8 mouse cellular contexts compared by ENCODE assay signal in the genomic region with DNA sequence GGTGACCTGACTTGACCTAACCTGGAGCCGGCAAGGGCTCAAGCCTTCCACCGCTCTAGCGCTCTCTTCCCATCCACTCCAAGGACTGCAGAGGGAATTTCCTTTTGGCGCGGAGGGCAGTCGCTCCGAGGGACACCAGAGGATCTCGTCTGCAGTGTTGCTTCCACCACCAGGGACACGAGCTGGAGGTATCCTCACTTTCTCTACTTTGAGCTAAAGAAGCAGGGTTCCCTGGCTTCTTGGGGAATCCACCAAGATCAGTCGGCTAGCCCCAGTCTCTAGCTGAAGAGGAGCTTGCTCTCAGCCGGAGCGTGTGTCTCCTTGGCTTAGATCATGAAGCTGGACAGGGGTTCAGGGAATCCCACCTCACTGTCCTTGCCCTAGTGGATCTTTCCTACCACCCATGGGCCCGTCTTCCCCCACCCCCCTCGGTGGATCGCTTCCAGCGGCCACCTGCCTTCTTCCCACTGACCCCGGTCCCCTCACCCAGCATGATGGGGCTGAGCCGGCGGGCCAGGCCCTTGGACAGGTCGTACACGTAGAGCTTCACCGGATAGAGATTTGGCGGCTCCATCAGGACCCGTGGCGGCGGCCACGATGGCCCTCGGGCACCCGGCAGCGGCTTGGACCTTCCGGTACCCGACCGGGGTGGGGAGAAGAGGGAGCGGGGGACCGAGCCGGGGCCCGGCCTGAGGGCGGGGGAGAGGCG. TPM values are rescaled to one million over a fixed set of nuclear protein-coding genes. Genes with fewer than 3 reads are reported as not detected.
A peak's percentile ranks its signal among the peaks of the same experiment; 100 is the strongest.
DNase-seq lines count a peak whose midpoint lies in the region; ATAC-seq and TF ChIP-seq lines count a peak whose summit lies in the region.

No protein-coding gene starts in this region.

- peak overlapping the region; percentile 93 for H3K9ac ChIP-seq in liver, embryonic 11.5 days (ENCODE audit: low read depth, low read length)

- TF ChIP-seq POLR2A in thymus, adult 2 months (IDR thresholded peaks at IDR 0.05; ENCODE audit: control insufficient read depth, extremely low read depth, insufficient read depth, low read length, poor library complexity) = no peak
- TF ChIP-seq POLR2A in myocyte (IDR thresholded peaks at IDR 0.05; ENCODE audit: insufficient read length, low read depth) = no peak

- WGBS in thymus, adult 2 months = under 1% methylated on average over 39 of the region's 39 CpGs
- under 1% methylated on average over 39 of the region's 39 CpGs for WGBS in liver, embryonic 11.5 days

- H3K4me1 ChIP-seq in thymus, adult 2 months (replicated peaks; ENCODE audit: control insufficient read depth, insufficient read depth, low read length) = peaks cover 17% of the 10 kb centered on the region
- H3K4me1 ChIP-seq in liver, embryonic 11.5 days (replicated peaks; ENCODE audit: control insufficient read depth, insufficient read depth, low read length) = peaks cover 19% of the 10 kb centered on the region

- ATAC-seq in liver, embryonic 11.5 days (replicated peaks; ENCODE audit: low FRiP score) = no peak; the same call in none of the 2 replicates

- peak overlapping the region; percentile 90 for H3K4me2 ChIP-seq in liver, embryonic 11.5 days
- peak overlapping the region; percentile 85 for H3K4me2 ChIP-seq in myocyte (ENCODE audit: low read depth)

- H3K27ac ChIP-seq in thymus, adult 2 months (ENCODE audit: control insufficient read depth, insufficient read depth, low read length) = peak overlapping the region; percentile 42
- H3K27ac ChIP-seq in gastrocnemius, adult 2 months = peak overlapping the region; percentile 93
- peak overlapping the region; percentile 74 for H3K27ac ChIP-seq in liver, embryonic 11.5 days (ENCODE audit: low read depth, low read length)

- no peaks in the 10 kb centered on the region for H3K9me3 ChIP-seq in liver, embryonic 11.5 days (ENCODE audit: control insufficient read depth, low read length)

- H3ac ChIP-seq in myocyte (ENCODE audit: control insufficient read depth, insufficient read length) = peak overlapping the region; percentile 58

- no peaks in the 10 kb centered on the region for H3K27me3 ChIP-seq in thymus, adult 2 months (ENCODE audit: control insufficient read depth, insufficient read depth, low read length)
- H3K27me3 ChIP-seq in liver, embryonic 11.5 days (replicated peaks; ENCODE audit: control insufficient read depth, insufficient read depth, low read length) = no peaks in the 10 kb centered on the region
- H3K27me3 ChIP-seq in myocyte (ENCODE audit: control insufficient read depth, insufficient read depth, insufficient read length) = no peaks in the 10 kb centered on the region

- H3K36me3 ChIP-seq in thymus, adult 2 months (ENCODE audit: control insufficient read depth, insufficient read depth, low read length) = peaks cover 18% of the 10 kb centered on the region
- peaks cover 10% of the 10 kb centered on the region for H3K36me3 ChIP-seq in liver, embryonic 11.5 days (ENCODE audit: control insufficient read depth, insufficient read depth, low read length)
- H3K36me3 ChIP-seq in myocyte (ENCODE audit: control insufficient read depth, insufficient read depth) = peaks cover 4% of the 10 kb centered on the region

- peak overlapping the region; percentile 79 for H3K4me3 ChIP-seq in thymus, adult 2 months (ENCODE audit: control insufficient read depth, insufficient read depth, low read length)
- peak overlapping the region; percentile 77 for H3K4me3 ChIP-seq in gastrocnemius, adult 2 months
- peak overlapping the region; percentile 96 for H3K4me3 ChIP-seq in liver, embryonic 11.5 days (ENCODE audit: low read depth, low read length)
- H3K4me3 ChIP-seq in myocyte = peak overlapping the region; percentile 80

- intact Hi-C loops in gastrocnemius, adult 2 months (cut with DNase I) = no loop called here

- DNase-seq in thymus, adult 2 months = peak; percentile 37
- no peak for DNase-seq in thymus, postnatal 25 days
- DNase-seq in cerebellum, adult 9-10 months = peak; percentile 62
- peak; percentile 46 for DNase-seq in gastrocnemius, adult 2 months
- peak; percentile 46 for DNase-seq in kidney, adult 18-20 months
- DNase-seq in liver, embryonic 11.5 days (ENCODE audit: low spot score) = peak; percentile 40
- DNase-seq in testis, postnatal 10 days (ENCODE audit: low spot score) = peak; percentile 55

- H3K79me2 ChIP-seq in myocyte (ENCODE audit: control insufficient read depth, insufficient read depth) = peaks cover 28% of the 10 kb centered on the region

- TF ChIP-seq CTCF in thymus, adult 2 months (IDR thresholded peaks at IDR 0.05; ENCODE audit: borderline replicate concordance, control insufficient read depth, extremely low read depth, insufficient read depth, low read length, poor library complexity) = no peak
- TF ChIP-seq CTCF in gastrocnemius, adult 2 months (IDR thresholded peaks at IDR 0.05) = no peak

TF ChIP-seq in myocyte, 11 proteins besides CTCF, POLR2A, EP300 and RAD21:
- TF ChIP-seq SRF (IDR thresholded peaks at IDR 0.05; ENCODE audit: control insufficient read depth, insufficient read length, low read depth) (peak; percentile 52), MYOG (IDR thresholded peaks at IDR 0.05; ENCODE audit: control insufficient read depth in 1 of 3, insufficient read depth in 1 of 3, insufficient read length in 2 of 3, low read depth in 2 of 3) (no peak)

RNA-seq across cellular contexts. Expression of a gene that starts 18.1 kb away (rescaled TPM):
- polyA plus RNA-seq in thymus, adult 2 months (2012; rRNA removed) = 199 and 252 TPM in 2 replicates
- total RNA-seq in gastrocnemius, adult 2 months (2021) = 10 to 100 TPM; 14.5 to 20.8 TPM
- 27.4 and 30.3 TPM in 2 replicates for polyA plus RNA-seq in liver, embryonic 11.5 days (2014; fragmentation: Nextera tagmentation; extraction: Ambion mirVana)
- 47.6 TPM for polyA plus RNA-seq in myocyte (2012; fragmentation: generic; extraction: Trizol)

RNA-seq across cellular contexts. Expression of a gene that starts 27.9 kb away (rescaled TPM):
- polyA plus RNA-seq in thymus, adult 2 months (2012; rRNA removed) = 183 and 225 TPM in 2 replicates
- 10 to 100 TPM; 23.9 to 25.4 TPM for total RNA-seq in gastrocnemius, adult 2 months (2021)
- 133 and 151 TPM in 2 replicates for polyA plus RNA-seq in liver, embryonic 11.5 days (2014; fragmentation: Nextera tagmentation; extraction: Ambion mirVana)
- 46.3 TPM for polyA plus RNA-seq in myocyte (2012; fragmentation: generic; extraction: Trizol)

RNA-seq across cellular contexts. Expression of a gene that starts 31.9 kb away (rescaled TPM):
- polyA plus RNA-seq in thymus, adult 2 months (2012; rRNA removed) = 122 and 134 TPM in 2 replicates
- 10 to 100 TPM; 44.4 to 61.4 TPM for total RNA-seq in gastrocnemius, adult 2 months (2021)
- 393 and 418 TPM in 2 replicates for polyA plus RNA-seq in liver, embryonic 11.5 days (2014; fragmentation: Nextera tagmentation; extraction: Ambion mirVana)
- 129 TPM for polyA plus RNA-seq in myocyte (2012; fragmentation: generic; extraction: Trizol)

RNA-seq across cellular contexts. Expression of a gene that starts 35.2 kb away (rescaled TPM):
- not detected in 2 replicates for polyA plus RNA-seq in thymus, adult 2 months (2012; rRNA removed)
- not detected for total RNA-seq in gastrocnemius, adult 2 months (2021)
- not detected in 2 replicates for polyA plus RNA-seq in liver, embryonic 11.5 days (2014; fragmentation: Nextera tagmentation; extraction: Ambion mirVana)
- polyA plus RNA-seq in myocyte (2012; fragmentation: generic; extraction: Trizol) = not detected

RNA-seq across cellular contexts. Expression of a gene that starts 43.4 kb away (rescaled TPM):
- polyA plus RNA-seq in thymus, adult 2 months (2012; rRNA removed) = 0.04 TPM in 1 of 2 replicates, not detected in the other
- total RNA-seq in gastrocnemius, adult 2 months (2021) = not detected
- not detected in 2 replicates for polyA plus RNA-seq in liver, embryonic 11.5 days (2014; fragmentation: Nextera tagmentation; extraction: Ambion mirVana)
- polyA plus RNA-seq in myocyte (2012; fragmentation: generic; extraction: Trizol) = not detected

Comparison
In these comparisons a context has a peak if more than half of its experiments do, and no peak if none do; other contexts are left out.
1. H3K27ac ChIP-seq: peak in every context shown above with its lines; median percentile 93 in gastrocnemius, adult 2 months; 74 in liver, embryonic 11.5 days; 42 in thymus, adult 2 months.